Mouse (Mus musculus) activated CD4-positive, CD25-positive, alpha-beta regulatory T cell, adult 4 months (primary cell): ENCODE data around the gene Chst15. TPM values are rescaled to one million over a fixed set of nuclear protein-coding genes. Genes with fewer than 3 reads are reported as not detected.

Experiments used
- ATAC-seq: one replicate; pipeline ENCODE4 v1.8.0; 2017
- polyA plus RNA-seq, 2 experiments: library from polyadenylated mRNA; unstranded; fragments of 100-300 nt; shearing (Covaris generic); gene quantifications; one replicate each; pipeline ENCODE4 v1.2.1; 2017

Gene Chst15
- polyA plus RNA-seq, 2 experiments from 2014 or later = 2.1 to 4.0 TPM

GRCm38 (mm10) chr7:132299661-132300210 lies 17.3 kb downstream of the Chst15 start:
- ATAC-seq = no peak

DNA sequence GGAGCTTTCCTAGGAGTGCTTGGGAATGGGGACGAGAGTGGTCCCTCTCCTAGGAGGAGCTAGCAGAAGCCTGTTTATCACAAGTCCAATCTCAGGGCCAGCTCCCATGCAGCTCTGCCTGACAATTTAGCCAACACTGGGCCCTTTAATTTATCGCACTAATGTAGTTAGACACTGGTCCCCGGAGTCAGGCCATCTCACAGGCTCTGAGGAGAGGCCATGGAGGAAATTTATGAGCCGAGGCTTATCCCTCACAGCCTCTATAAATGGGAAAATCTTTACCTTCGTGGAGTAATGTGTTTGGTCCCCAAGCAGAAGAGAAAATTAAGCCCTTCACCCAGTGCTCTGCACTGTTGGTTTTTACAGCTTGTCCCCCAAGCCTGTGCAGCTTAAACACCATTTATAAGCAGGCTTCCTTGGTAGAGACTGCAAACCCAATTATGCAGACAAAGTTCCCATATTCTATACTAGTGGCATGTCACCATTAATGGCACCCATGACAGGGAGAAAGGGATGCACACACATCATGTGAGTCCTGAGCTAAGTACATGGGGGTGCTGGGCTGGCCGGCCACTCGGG lies 18.5 kb downstream of the Chst15 start:
- ATAC-seq = no peak

DNA sequence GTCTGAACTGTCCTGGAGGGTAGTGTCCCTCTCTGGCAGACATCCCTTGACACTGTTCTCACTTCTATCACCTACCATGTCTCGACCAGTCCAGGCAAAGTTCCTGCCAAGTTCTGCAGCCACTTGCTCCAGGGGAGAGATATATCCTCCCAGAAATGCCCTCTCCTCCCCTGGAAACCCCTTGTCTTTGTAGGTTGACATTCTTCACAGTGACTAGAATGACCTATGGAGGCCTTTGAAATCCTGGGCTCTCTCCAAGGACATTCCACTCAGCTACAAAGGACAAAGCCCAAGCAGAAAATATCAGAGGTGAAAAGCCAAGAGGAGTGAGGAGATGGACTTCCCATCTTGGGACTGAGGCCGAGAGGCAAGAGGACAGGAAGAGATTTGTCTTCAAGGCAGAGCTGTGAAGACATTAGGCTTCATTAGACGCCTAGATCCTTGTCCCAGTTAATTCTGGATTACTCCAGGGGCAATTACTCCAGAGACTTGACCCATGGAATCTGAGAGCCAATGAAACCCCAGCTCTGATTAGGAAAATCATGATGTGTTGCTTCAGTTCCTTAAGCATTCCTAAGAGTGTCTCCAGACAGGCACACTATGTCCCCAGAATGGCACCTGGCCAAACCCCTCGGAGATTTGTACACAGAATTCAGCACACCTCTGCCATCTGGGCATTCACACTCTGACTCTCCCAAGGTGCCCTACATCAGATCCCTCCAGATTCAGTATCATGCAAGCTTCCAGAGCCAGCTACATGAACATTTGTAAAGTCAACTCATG lies 20.2 kb downstream of the Chst15 start:
- ATAC-seq = no peak

DNA sequence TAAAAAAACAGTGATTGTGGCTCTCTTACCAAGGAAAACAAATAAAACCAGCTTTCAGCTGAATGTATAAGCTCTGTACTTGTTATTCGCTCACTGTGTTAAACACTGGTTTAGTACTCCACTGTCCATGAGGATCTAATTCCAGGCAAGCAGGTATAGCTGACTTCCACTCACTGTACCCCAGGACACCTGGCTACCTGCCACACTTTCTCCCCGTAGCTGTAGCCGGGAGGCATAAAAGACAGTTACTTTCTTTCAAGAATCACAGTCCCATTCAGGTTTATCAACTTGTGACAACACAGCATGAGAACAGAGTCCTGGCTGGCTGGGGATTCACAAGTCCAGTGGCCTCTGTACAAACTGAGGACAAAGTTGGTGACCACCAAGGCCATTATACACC lies 20.9 kb downstream of the Chst15 start:
- ATAC-seq = no peak

GRCm38 (mm10) chr7:132287340-132287664 lies 29.7 kb downstream of the Chst15 start:
- ATAC-seq = no peak

GRCm38 (mm10) chr7:132286630-132287339 lies 30.2 kb downstream of the Chst15 start:
- ATAC-seq = no peak

DNA sequence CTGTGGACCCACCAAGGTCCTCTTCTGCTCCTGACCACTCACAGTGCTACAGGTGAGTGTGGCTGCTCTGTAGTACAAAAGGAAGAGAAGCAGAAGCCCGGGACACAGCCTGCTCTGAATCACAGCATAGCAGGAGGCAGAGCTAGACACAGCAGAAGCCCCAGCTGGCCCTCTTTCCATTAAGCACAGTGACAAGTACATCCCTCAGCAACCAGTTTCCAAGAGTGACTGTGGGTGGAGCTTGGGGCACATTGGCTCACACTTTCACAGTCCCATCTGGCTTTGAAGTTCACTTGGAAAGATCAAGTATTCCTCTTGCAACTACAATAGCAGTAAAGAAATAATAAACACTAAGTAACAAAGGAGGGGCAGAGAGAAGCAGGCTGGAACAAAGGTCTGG lies 32.2 kb downstream of the Chst15 start:
- no peak for ATAC-seq

DNA sequence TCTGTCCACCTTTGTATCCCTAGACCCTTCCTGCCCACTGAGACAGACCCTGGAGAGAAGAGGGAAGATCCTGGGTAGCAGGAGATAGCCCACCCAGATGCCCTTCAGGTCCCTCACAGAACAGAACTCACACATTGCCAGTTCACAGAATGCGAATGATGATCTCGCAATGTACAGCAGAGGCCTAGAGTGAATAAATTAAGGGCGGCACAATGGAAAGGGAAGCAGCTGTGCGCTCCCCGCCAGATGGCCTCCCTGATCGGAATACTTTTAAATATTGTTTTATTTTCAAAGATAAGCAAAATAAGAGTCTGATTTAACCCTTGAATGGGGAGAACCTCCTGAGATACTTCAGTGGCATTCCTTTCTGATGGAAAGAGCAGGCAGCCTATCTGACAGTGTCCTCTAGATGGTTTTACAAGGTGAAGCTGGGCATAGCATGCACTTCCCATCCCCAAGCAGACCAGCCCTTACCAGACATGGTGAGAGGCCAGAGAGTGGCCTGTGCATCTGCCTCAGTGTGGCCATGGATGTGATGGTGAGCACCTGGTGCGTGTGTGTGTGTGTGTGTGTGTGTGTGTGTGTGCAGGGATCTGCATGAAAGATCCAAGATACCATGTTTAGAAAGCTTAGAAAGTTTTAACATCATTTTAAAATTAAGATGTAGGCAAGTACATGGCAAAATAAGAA lies 32.8 kb downstream of the Chst15 start:
- ATAC-seq = no peak

DNA sequence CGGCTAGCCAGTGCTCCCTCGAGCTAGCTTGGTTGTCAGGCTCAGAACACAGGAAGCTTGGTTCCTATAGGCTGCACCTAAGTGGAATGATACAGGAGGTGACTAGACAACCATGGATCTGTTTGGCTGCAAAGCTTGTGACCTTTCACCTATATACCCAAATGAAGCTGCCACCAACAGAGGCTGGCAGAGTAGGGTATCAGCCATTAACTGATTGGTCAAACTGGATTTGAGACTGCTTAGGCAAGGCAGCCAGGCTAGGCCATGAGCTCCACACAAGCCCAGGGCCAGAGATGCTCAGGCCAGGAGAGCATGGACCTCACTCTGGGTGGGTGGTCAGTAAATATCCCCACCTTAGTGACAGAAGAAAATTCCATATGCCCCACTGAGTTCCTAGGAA lies 34.5 kb downstream of the Chst15 start:
- no peak for ATAC-seq

- no peak for ATAC-seq
Observed at GRCm38 (mm10) chr7:132282161-132282560, 34.9 kb downstream of the Chst15 start.

GRCm38 (mm10) chr7:132281753-132282152 lies 35.3 kb downstream of the Chst15 start:
- no peak for ATAC-seq

GRCm38 (mm10) chr7:132278658-132279057 lies 38.4 kb downstream of the Chst15 start:
- ATAC-seq = no peak

- ATAC-seq = no peak
Observed at GRCm38 (mm10) chr7:132276287-132276686, 40.7 kb downstream of the Chst15 start.

- ATAC-seq = no peak
Observed at GRCm38 (mm10) chr7:132273741-132274513, 43.1 kb downstream of the Chst15 start.

GRCm38 (mm10) chr7:132272984-132273383 lies 44.0 kb downstream of the Chst15 start:
- ATAC-seq = no peak

- ATAC-seq = no peak
Observed at GRCm38 (mm10) chr7:132270364-132270763, 46.7 kb downstream of the Chst15 start.

GRCm38 (mm10) chr7:132269661-132270060 lies 47.4 kb downstream of the Chst15 start:
- no peak for ATAC-seq

GRCm38 (mm10) chr7:132267721-132268498 lies 49.1 kb downstream of the Chst15 start:
- ATAC-seq = no peak

- ATAC-seq = no peak
Observed at GRCm38 (mm10) chr7:132264763-132265162, 52.3 kb downstream of the Chst15 start.

GRCm38 (mm10) chr7:132263186-132263585 lies 53.8 kb downstream of the Chst15 start:
- ATAC-seq = no peak

GRCm38 (mm10) chr7:132262696-132263095 lies 54.3 kb downstream of the Chst15 start:
- ATAC-seq = no peak
